Mouse (Mus musculus) ES-E14 (cell line): ENCODE results near the gene Zfp142.

Experiments
- HCFC1 ChIP-seq: IDR thresholded peaks from 2 replicates; pipeline ENCODE4 v1.6.1; 2012; ENCODE audit warnings: low read length, inconsistent platforms, borderline replicate concordance; ENCODE audit not compliant: insufficient read depth
- ZC3H11A ChIP-seq: IDR thresholded peaks from 2 replicates; pipeline ENCODE4 v1.6.1; 2012; ENCODE audit warnings: low read depth, mild to moderate bottlenecking, inconsistent platforms, low read length, borderline replicate concordance

DNA sequence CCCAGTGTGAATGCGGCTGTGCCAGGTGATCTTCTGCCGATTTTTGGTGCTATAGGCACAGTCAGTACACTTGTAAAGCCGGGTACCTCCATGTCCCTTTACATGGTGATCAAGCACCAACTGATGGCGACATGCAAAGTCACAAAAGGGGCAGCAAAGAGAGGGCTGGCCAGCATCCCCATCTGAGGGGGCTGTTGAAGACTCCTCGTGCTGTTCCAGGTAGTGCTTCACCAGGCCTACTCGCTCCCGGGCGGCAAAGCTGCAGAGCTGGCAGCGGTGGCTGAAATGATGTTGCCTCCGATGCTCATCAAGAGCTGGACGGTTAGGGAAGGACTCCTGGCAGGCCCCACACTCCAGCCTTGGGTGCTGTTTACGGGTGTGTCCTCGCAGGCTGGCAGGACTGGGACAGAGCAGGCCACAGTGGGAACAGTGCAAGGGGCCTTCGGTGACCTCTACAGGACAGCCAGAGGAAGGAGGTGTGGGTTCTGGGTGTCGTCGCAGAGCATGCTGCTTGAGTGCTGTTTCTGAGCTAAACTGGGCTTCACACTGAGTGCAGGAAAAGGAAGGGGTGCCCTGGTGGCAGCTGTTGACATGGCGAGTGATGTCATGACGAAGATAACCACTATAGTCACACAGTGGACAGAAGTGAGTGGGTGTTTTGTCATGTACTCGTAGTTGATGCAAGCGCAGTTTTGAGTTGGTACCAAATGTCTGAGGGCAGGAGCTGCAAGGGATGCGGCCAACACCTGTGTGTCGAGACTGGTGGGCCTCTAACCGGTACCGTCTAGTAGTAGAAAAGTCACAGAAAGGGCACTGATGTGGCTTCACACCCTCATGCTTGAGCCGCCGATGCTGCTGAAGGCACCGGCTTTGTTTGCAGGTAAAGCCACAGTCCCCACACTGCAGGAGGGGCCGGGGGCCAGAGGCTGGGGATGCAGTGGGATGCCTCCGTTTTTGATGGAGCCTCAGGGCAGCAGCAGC is 18.0 kb downstream of the Zfp142 start:
- TF ChIP-seq HCFC1 (no peak), ZC3H11A (no peak)
